Mouse (Mus musculus) G1E (cell line): ENCODE data around the gene Tnfsf9. TPM values are rescaled to one million over a fixed set of nuclear protein-coding genes. Genes with fewer than 3 reads are reported as not detected.

Experiments used
- ATAC-seq: 2 replicates; pipeline ENCODE4 v1.8.0; 2016; ENCODE audit warnings: mild to moderate bottlenecking; ENCODE audit not compliant: insufficient number of reproducible peaks, poor library complexity, low FRiP score, severe bottlenecking; ENCODE audit errors: extremely low read depth
- DNase-seq: peaks from one replicate; pipeline ENCODE4 v3.0.0; 2012; ENCODE audit warnings: low spot score
- H3K27me3 ChIP-seq: 2 replicates; pipeline ENCODE4 v1.6.1; 2012; ENCODE audit warnings: mild to moderate bottlenecking, low read length, inconsistent platforms; ENCODE audit not compliant: insufficient read depth
- H3K36me3 ChIP-seq: replicated peaks from 2 replicates; pipeline ENCODE3; 2012; ENCODE audit warnings: mild to moderate bottlenecking, inconsistent platforms
- H3K4me1 ChIP-seq: 2 replicates; pipeline ENCODE4 v1.6.1; 2012; ENCODE audit warnings: low read depth, low read length, inconsistent platforms, mixed read lengths; ENCODE audit not compliant: insufficient read depth
- H3K4me3 ChIP-seq: 2 replicates; pipeline ENCODE4 v1.5.1; 2012; ENCODE audit warnings: low read depth, mild to moderate bottlenecking, inconsistent platforms, low read length, moderate library complexity, mixed read lengths
- H3K9me3 ChIP-seq: replicated peaks from 2 replicates; pipeline ENCODE4 v1.6.1; 2012; ENCODE audit warnings: inconsistent platforms
- CTCF ChIP-seq: IDR thresholded peaks from 2 replicates; pipeline ENCODE4 v1.5.1; 2012; ENCODE audit warnings: low read depth, low read length, inconsistent platforms, mixed read lengths
- GATA1 ChIP-seq: IDR thresholded peaks from 2 replicates; pipeline ENCODE4 v1.6.1; 2012; ENCODE audit warnings: borderline replicate concordance, low read length, inconsistent platforms, mixed read lengths
- GATA2 ChIP-seq: IDR thresholded peaks from 2 replicates; pipeline ENCODE4 v1.6.1; 2012; ENCODE audit warnings: low read depth, low read length, inconsistent platforms, borderline replicate concordance
- POLR2AphosphoS5 ChIP-seq: IDR thresholded peaks from 2 replicates; pipeline ENCODE4 v1.6.1; 2012; ENCODE audit warnings: low read depth, low read length, inconsistent platforms; ENCODE audit not compliant: insufficient replicate concordance
- TAL1 ChIP-seq: conservative IDR thresholded peaks from 2 replicates; pipeline ENCODE4 v1.6.1; 2012; ENCODE audit warnings: low read depth, low read length, inconsistent platforms, mixed read lengths
- polyA plus RNA-seq: library from polyadenylated mRNA; stranded (reverse); fragments of >175 nt; gene quantifications from 2 replicates; pipeline ENCODE4 v1.2.3, GENCODE M21; 2012
- total RNA-seq, 2 experiments: library from RNA; stranded (forward) in 1 of 2; stranded (reverse) in 1 of 2; fragments of 200-1000 nt in 1 of 2; fragments of >200 nt in 1 of 2; fragmentation: Nextera tagmentation in 1 of 2; gene quantifications; 2 replicates each; pipeline ENCODE4 v1.2.3; 2014 to 2017

Gene Tnfsf9
- total and polyA plus RNA-seq, 3 experiments = 4.4 to 10.4 (median 9.2) TPM

GRCm38 (mm10) chr17:57153006-57153405 lies 47.9 kb downstream of the Tnfsf9 start:
- Histone ChIP-seq H3K4me3 (no peak overlapping the region), H3K9me3 (peaks cover 10% of the 10 kb centered on the region), H3K27me3 (peaks cover 31% of the 10 kb centered on the region), H3K36me3 (no peaks in the 10 kb centered on the region), H3K4me1 (peaks cover 14% of the 10 kb centered on the region)
- DNase-seq = no peak
- TF ChIP-seq POLR2AphosphoS5 (no peak), CTCF (no peak)
- no peak for ATAC-seq

GRCm38 (mm10) chr17:57153787-57154186 lies 48.7 kb downstream of the Tnfsf9 start:
- TF ChIP-seq POLR2AphosphoS5 (no peak), CTCF (no peak), TAL1 (no peak), GATA1 (no peak), GATA2 (no peak)
- DNase-seq = no peak
- no peak for ATAC-seq
- peaks cover 12% of the 10 kb centered on the region for H3K4me1 ChIP-seq
- no peak overlapping the region for H3K4me3 ChIP-seq
- no peaks in the 10 kb centered on the region for H3K36me3 ChIP-seq
- H3K27me3 ChIP-seq = peaks cover 23% of the 10 kb centered on the region
- H3K9me3 ChIP-seq = peaks cover 10% of the 10 kb centered on the region

Other genes starting within 250 kb of the Tnfsf9 start
Only the 20 nearest of the 21 such genes appear.
- gene 1700061G19Rik, start 229.8 kb upstream of the Tnfsf9 start, total RNA-seq (2014; fragmentation: Nextera tagmentation) = not detected in 2 replicates
- gene 1700061G19Rik, start 229.8 kb upstream of the Tnfsf9 start, total RNA-seq (2017) = 0.22 TPM in 1 of 2 replicates, not detected in the other
- gene 1700061G19Rik, start 229.8 kb upstream of the Tnfsf9 start, polyA plus RNA-seq = not detected in 2 replicates
- gene Mllt1, start 169.9 kb upstream of the Tnfsf9 start, total RNA-seq (2014; fragmentation: Nextera tagmentation) = 15.3 and 22.1 TPM in 2 replicates
- 7.6 and 8.2 TPM in 2 replicates for gene Mllt1, start 169.9 kb upstream of the Tnfsf9 start, total RNA-seq (2017)
- 75.9 and 76.1 TPM in 2 replicates for gene Mllt1, start 169.9 kb upstream of the Tnfsf9 start, polyA plus RNA-seq
- gene Acer1, start 123.2 kb upstream of the Tnfsf9 start, total RNA-seq (2014; fragmentation: Nextera tagmentation) = not detected in 2 replicates
- gene Acer1, start 123.2 kb upstream of the Tnfsf9 start, total RNA-seq (2017) = 0.12 TPM in 1 of 2 replicates, not detected in the other
- not detected in 2 replicates for gene Acer1, start 123.2 kb upstream of the Tnfsf9 start, polyA plus RNA-seq
- 48.1 and 58.4 TPM in 2 replicates for gene Clpp, start 115.0 kb upstream of the Tnfsf9 start, total RNA-seq (2014; fragmentation: Nextera tagmentation)
- gene Clpp, start 115.0 kb upstream of the Tnfsf9 start, total RNA-seq (2017) = 75.3 and 76.7 TPM in 2 replicates
- gene Clpp, start 115.0 kb upstream of the Tnfsf9 start, polyA plus RNA-seq = 197 and 208 TPM in 2 replicates
- 12.9 and 23.0 TPM in 2 replicates for gene Alkbh7, start 108.0 kb upstream of the Tnfsf9 start, total RNA-seq (2014; fragmentation: Nextera tagmentation)
- gene Alkbh7, start 108.0 kb upstream of the Tnfsf9 start, total RNA-seq (2017) = 25.5 and 26.8 TPM in 2 replicates
- 46.0 and 53.2 TPM in 2 replicates for gene Alkbh7, start 108.0 kb upstream of the Tnfsf9 start, polyA plus RNA-seq
- not detected in 2 replicates for gene Pspn, start 105.3 kb upstream of the Tnfsf9 start, total RNA-seq (2014; fragmentation: Nextera tagmentation)
- not detected in 2 replicates for gene Pspn, start 105.3 kb upstream of the Tnfsf9 start, total RNA-seq (2017)
- not detected in 2 replicates for gene Pspn, start 105.3 kb upstream of the Tnfsf9 start, polyA plus RNA-seq
- gene Gtf2f1, start 94.0 kb upstream of the Tnfsf9 start, total RNA-seq (2014; fragmentation: Nextera tagmentation) = 104 and 113 TPM in 2 replicates
- 101 and 102 TPM in 2 replicates for gene Gtf2f1, start 94.0 kb upstream of the Tnfsf9 start, total RNA-seq (2017)
- gene Gtf2f1, start 94.0 kb upstream of the Tnfsf9 start, polyA plus RNA-seq = 145 and 151 TPM in 2 replicates
- 0.98 TPM in 1 of 2 replicates, not detected in the other for gene Gm17949, start 93.9 kb upstream of the Tnfsf9 start, total RNA-seq (2014; fragmentation: Nextera tagmentation)
- 0.12 and 0.27 TPM in 2 replicates for gene Gm17949, start 93.9 kb upstream of the Tnfsf9 start, total RNA-seq (2017)
- 0.11 and 0.21 TPM in 2 replicates for gene Gm17949, start 93.9 kb upstream of the Tnfsf9 start, polyA plus RNA-seq
- gene Khsrp, start 73.8 kb upstream of the Tnfsf9 start, total RNA-seq (2014; fragmentation: Nextera tagmentation) = 296 and 302 TPM in 2 replicates
- 59.0 and 63.6 TPM in 2 replicates for gene Khsrp, start 73.8 kb upstream of the Tnfsf9 start, total RNA-seq (2017)
- 282 and 302 TPM in 2 replicates for gene Khsrp, start 73.8 kb upstream of the Tnfsf9 start, polyA plus RNA-seq
- not detected in 2 replicates for gene Slc25a41, start 63.7 kb upstream of the Tnfsf9 start, total RNA-seq (2014; fragmentation: Nextera tagmentation)
- not detected in 2 replicates for gene Slc25a41, start 63.7 kb upstream of the Tnfsf9 start, total RNA-seq (2017)
- not detected in 2 replicates for gene Slc25a41, start 63.7 kb upstream of the Tnfsf9 start, polyA plus RNA-seq
- gene Crb3, start 46.2 kb upstream of the Tnfsf9 start, total RNA-seq (2014; fragmentation: Nextera tagmentation) = not detected in 2 replicates
- 0.23 and 0.33 TPM in 2 replicates for gene Crb3, start 46.2 kb upstream of the Tnfsf9 start, total RNA-seq (2017)
- 0.23 and 0.37 TPM in 2 replicates for gene Crb3, start 46.2 kb upstream of the Tnfsf9 start, polyA plus RNA-seq
- gene Slc25a23, start 45.5 kb upstream of the Tnfsf9 start, total RNA-seq (2014; fragmentation: Nextera tagmentation) = 42.6 and 44.5 TPM in 2 replicates
- 2.4 and 3.3 TPM in 2 replicates for gene Slc25a23, start 45.5 kb upstream of the Tnfsf9 start, total RNA-seq (2017)
- gene Slc25a23, start 45.5 kb upstream of the Tnfsf9 start, polyA plus RNA-seq = 16.7 and 18.3 TPM in 2 replicates
- 25.8 and 39.7 TPM in 2 replicates for gene Dennd1c, start 26.8 kb upstream of the Tnfsf9 start, total RNA-seq (2014; fragmentation: Nextera tagmentation)
- gene Dennd1c, start 26.8 kb upstream of the Tnfsf9 start, total RNA-seq (2017) = 13.4 and 14.3 TPM in 2 replicates
- 23.3 and 24.6 TPM in 2 replicates for gene Dennd1c, start 26.8 kb upstream of the Tnfsf9 start, polyA plus RNA-seq
- 4.2 and 4.3 TPM in 2 replicates for gene Tubb4a, start 17.5 kb upstream of the Tnfsf9 start, total RNA-seq (2014; fragmentation: Nextera tagmentation)
- 0.38 and 0.46 TPM in 2 replicates for gene Tubb4a, start 17.5 kb upstream of the Tnfsf9 start, total RNA-seq (2017)
- 0.37 and 0.51 TPM in 2 replicates for gene Tubb4a, start 17.5 kb upstream of the Tnfsf9 start, polyA plus RNA-seq
- not detected in 2 replicates for gene Cd70, start 44.5 kb downstream of the Tnfsf9 start, total RNA-seq (2014; fragmentation: Nextera tagmentation)
- gene Cd70, start 44.5 kb downstream of the Tnfsf9 start, total RNA-seq (2017) = not detected in 2 replicates
- gene Cd70, start 44.5 kb downstream of the Tnfsf9 start, polyA plus RNA-seq = not detected in 2 replicates
- gene Tnfsf14, start 88.9 kb downstream of the Tnfsf9 start, total RNA-seq (2014; fragmentation: Nextera tagmentation) = not detected in 2 replicates
- 0.55 and 0.81 TPM in 2 replicates for gene Tnfsf14, start 88.9 kb downstream of the Tnfsf9 start, total RNA-seq (2017)
- gene Tnfsf14, start 88.9 kb downstream of the Tnfsf9 start, polyA plus RNA-seq = 0.05 and 0.12 TPM in 2 replicates
- gene C3, start 122.8 kb downstream of the Tnfsf9 start, total RNA-seq (2014; fragmentation: Nextera tagmentation) = not detected in 2 replicates
- gene C3, start 122.8 kb downstream of the Tnfsf9 start, total RNA-seq (2017) = 0.27 and 3.6 TPM in 2 replicates
- 0.04 and 0.10 TPM in 2 replicates for gene C3, start 122.8 kb downstream of the Tnfsf9 start, polyA plus RNA-seq
- gene Gpr108, start 143.1 kb downstream of the Tnfsf9 start, total RNA-seq (2014; fragmentation: Nextera tagmentation) = 15.2 and 18.4 TPM in 2 replicates
- 16.7 and 22.1 TPM in 2 replicates for gene Gpr108, start 143.1 kb downstream of the Tnfsf9 start, total RNA-seq (2017)
- 12.4 and 15.1 TPM in 2 replicates for gene Gpr108, start 143.1 kb downstream of the Tnfsf9 start, polyA plus RNA-seq
- gene Trip10, start 144.1 kb downstream of the Tnfsf9 start, total RNA-seq (2014; fragmentation: Nextera tagmentation) = 12.9 and 16.3 TPM in 2 replicates
- gene Trip10, start 144.1 kb downstream of the Tnfsf9 start, total RNA-seq (2017) = 9.8 and 12.7 TPM in 2 replicates
- 20.1 and 22.0 TPM in 2 replicates for gene Trip10, start 144.1 kb downstream of the Tnfsf9 start, polyA plus RNA-seq
- 43.6 and 48.1 TPM in 2 replicates for gene Vav1, start 173.8 kb downstream of the Tnfsf9 start, total RNA-seq (2014; fragmentation: Nextera tagmentation)
- gene Vav1, start 173.8 kb downstream of the Tnfsf9 start, total RNA-seq (2017) = 175 and 177 TPM in 2 replicates
- gene Vav1, start 173.8 kb downstream of the Tnfsf9 start, polyA plus RNA-seq = 43.4 and 50.0 TPM in 2 replicates